ENCODE assay signal across 10 mouse cellular contexts in genomic region chr8:109014746-109015145, GRCm38 (mm10).
DNase-seq lines count a peak whose midpoint lies in the region; ATAC-seq and TF ChIP-seq lines count a peak whose summit lies in the region.
"Had no signal": no experiment of that assay in that cellular context is flagged by ENCODE, and none has a peak within 500 bp of the region (broad histone marks: within the 10 kb centered on the region; RNA-seq: fewer than 3 reads in every experiment).

No protein-coding gene starts in this region.

- H3K4me3 ChIP-seq in forebrain, embryonic 11.5 days (ENCODE audit: low read depth, low read length), result no peak overlapping the region
- no peak overlapping the region for H3K4me3 ChIP-seq in forebrain, embryonic 15.5 days
- no peak overlapping the region for H3K4me3 ChIP-seq in midbrain, postnatal 0 days (ENCODE audit: low read depth, low read length)
- H3K4me3 ChIP-seq: heart, embryonic 13.5 days had no signal

- H3K4me1 ChIP-seq in forebrain, embryonic 11.5 days (replicated peaks; ENCODE audit: control insufficient read depth, insufficient read depth, low read length), result 0 out of 2 replicates have a peak, but pooled peaks cover 3% of the 10 kb centered on the region
- no peaks in the 10 kb centered on the region for H3K4me1 ChIP-seq in forebrain, embryonic 15.5 days
- H3K4me1 ChIP-seq in midbrain, postnatal 0 days (ENCODE audit: insufficient read depth, low read length), result no peaks in the 10 kb centered on the region
- H3K4me1 ChIP-seq: heart, embryonic 13.5 days had no signal

- ATAC-seq in forebrain, embryonic 11.5 days (replicated peaks; ENCODE audit: low FRiP score), result no peak
- ATAC-seq in forebrain, embryonic 15.5 days (replicated peaks), result no peak
- no peak for ATAC-seq in midbrain, postnatal 0 days (ENCODE audit: low FRiP score)

- no peak overlapping the region for H3K4me2 ChIP-seq in forebrain, embryonic 11.5 days (ENCODE audit: low read depth, low read length, severe bottlenecking)
- H3K4me2 ChIP-seq in forebrain, embryonic 15.5 days (replicated peaks), result no peak overlapping the region
- no peak overlapping the region for H3K4me2 ChIP-seq in midbrain, postnatal 0 days (ENCODE audit: low read depth, low read length, poor library complexity, severe bottlenecking)
- H3K4me2 ChIP-seq: heart, embryonic 13.5 days had no signal

- intact Hi-C loops in left cerebral cortex, postnatal 4 days (cut with DNase I), result no loop called here

- TF ChIP-seq CTCF in midbrain, postnatal 0 days (IDR thresholded peaks at IDR 0.05), result peak; percentile 74

- no peaks in the 10 kb centered on the region for H3K36me3 ChIP-seq in forebrain, embryonic 11.5 days (ENCODE audit: control insufficient read depth, insufficient read depth, low read length)
- H3K36me3 ChIP-seq in forebrain, embryonic 15.5 days, result no peaks in the 10 kb centered on the region
- H3K36me3 ChIP-seq in midbrain, postnatal 0 days (ENCODE audit: insufficient read depth, low read length), result no peaks in the 10 kb centered on the region
- H3K36me3 ChIP-seq: G1E; heart, embryonic 13.5 days had no signal

- WGBS in forebrain, embryonic 11.5 days, result 71% methylated on average over 7 of the region's 7 CpGs
- 71% methylated on average over 7 of the region's 7 CpGs for WGBS in forebrain, embryonic 15.5 days
- WGBS in midbrain, postnatal 0 days, result 75% methylated on average over 7 of the region's 7 CpGs

- no peaks in the 10 kb centered on the region for H3K9me3 ChIP-seq in forebrain, embryonic 11.5 days (ENCODE audit: control insufficient read depth, low read length)
- no peaks in the 10 kb centered on the region for H3K9me3 ChIP-seq in forebrain, embryonic 15.5 days
- H3K9me3 ChIP-seq in midbrain, postnatal 0 days (ENCODE audit: low read length), result no peaks in the 10 kb centered on the region
- H3K9me3 ChIP-seq: heart, embryonic 13.5 days had no signal

- no peak overlapping the region for H3K27ac ChIP-seq in forebrain, embryonic 11.5 days (ENCODE audit: low read depth, low read length)
- no peak overlapping the region for H3K27ac ChIP-seq in forebrain, embryonic 15.5 days (replicated peaks)
- H3K27ac ChIP-seq in midbrain, postnatal 0 days (ENCODE audit: low read depth, low read length), result no peak overlapping the region
- H3K27ac ChIP-seq: heart, embryonic 13.5 days had no signal

- no peaks in the 10 kb centered on the region for H3K27me3 ChIP-seq in forebrain, embryonic 11.5 days (ENCODE audit: control insufficient read depth, insufficient read depth, low read length)
- H3K27me3 ChIP-seq in forebrain, embryonic 15.5 days, result no peaks in the 10 kb centered on the region
- no peaks in the 10 kb centered on the region for H3K27me3 ChIP-seq in midbrain, postnatal 0 days (ENCODE audit: insufficient read depth, low read length)
- H3K27me3 ChIP-seq: heart, embryonic 13.5 days had no signal

- DNase-seq in forebrain, embryonic 11.5 days (ENCODE audit: low spot score), result peak; percentile 70
- DNase-seq in left cerebral cortex, postnatal 4 days, result peak; percentile 42
- no peak for DNase-seq in left cerebral cortex, adult 11 months (ENCODE audit: low spot score)
- peak; percentile 66 for DNase-seq in adrenal gland, postnatal 25 days
- DNase-seq in kidney, postnatal 10 days, result peak; percentile 51
- peak; percentile 37 for DNase-seq in midbrain, postnatal 0 days (ENCODE audit: low spot score)
- DNase-seq in MN1 (ENCODE audit: low spot score), result no peak

- H3K9ac ChIP-seq in forebrain, embryonic 11.5 days (ENCODE audit: low read length), result no peak overlapping the region
- H3K9ac ChIP-seq in forebrain, embryonic 15.5 days (replicated peaks), result no peak overlapping the region
- no peak overlapping the region for H3K9ac ChIP-seq in midbrain, postnatal 0 days (replicated peaks; ENCODE audit: low read length, poor library complexity, severe bottlenecking)
- H3K9ac ChIP-seq: heart, embryonic 13.5 days had no signal

Comparison
In these comparisons a context has a peak if more than half of its experiments do, and no peak if none do; other contexts are left out.
1. DNase-seq: peak in forebrain, embryonic 11.5 days (single experiment), left cerebral cortex, postnatal 4 days (single experiment), adrenal gland, postnatal 25 days (single experiment), kidney, postnatal 10 days (single experiment) and midbrain, postnatal 0 days (single experiment); none in left cerebral cortex, adult 11 months (single experiment) and MN1 (single experiment).